Mouse (Mus musculus) heart, postnatal 25 days (tissue): ENCODE measurements around the gene Svs6. TPM values are rescaled to one million over a fixed set of nuclear protein-coding genes. Genes with fewer than 3 reads are reported as not detected.
"Not testable (repeated sequence)": the region's sequence is repeated elsewhere in the genome, so short reads cannot be mapped to it uniquely, and the experiment has no call there.

Experiments
- DNase-seq: peaks from one replicate; pipeline ENCODE4 v3.0.0; 2022; ENCODE audit warnings: low spot score
- intact Hi-C: fragments of 180-260 bp; cut with DNase I; formaldehyde crosslinking; loops from one replicate; pipeline ENCODE4 v1.15.1; 2025
- total RNA-seq, 2 experiments: library from RNA; stranded (reverse); gene quantifications; 2 replicates each; pipeline ENCODE4 v1.2.3; 2021

Gene Svs6
- total RNA-seq = not detected

DNA sequence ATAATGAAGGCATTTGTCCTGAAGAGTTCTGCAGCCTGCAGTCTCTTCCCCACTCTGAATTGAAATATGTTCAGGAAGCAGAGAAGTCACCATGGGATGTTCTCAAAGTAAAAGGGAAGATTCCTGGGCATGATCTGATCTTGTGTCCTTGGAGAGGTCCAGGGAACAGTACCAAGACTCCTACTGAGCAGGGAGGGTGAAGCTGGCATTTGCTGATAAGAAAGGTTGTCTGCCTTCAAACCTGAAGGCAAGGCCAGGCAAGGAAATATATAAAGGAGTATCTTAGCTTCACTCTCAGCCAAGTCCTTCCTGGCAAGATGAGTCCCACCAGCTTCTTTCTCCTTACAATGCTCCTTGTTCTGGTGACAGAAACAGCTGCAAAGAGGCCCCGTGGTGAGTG lies at the start of gene Svs6:
TSS of gene Svs6 (plus strand) at position 301 of the 400 bp plus-strand sequence.
- DNase-seq, intact Hi-C loops: not testable (repeated sequence)

DNA sequence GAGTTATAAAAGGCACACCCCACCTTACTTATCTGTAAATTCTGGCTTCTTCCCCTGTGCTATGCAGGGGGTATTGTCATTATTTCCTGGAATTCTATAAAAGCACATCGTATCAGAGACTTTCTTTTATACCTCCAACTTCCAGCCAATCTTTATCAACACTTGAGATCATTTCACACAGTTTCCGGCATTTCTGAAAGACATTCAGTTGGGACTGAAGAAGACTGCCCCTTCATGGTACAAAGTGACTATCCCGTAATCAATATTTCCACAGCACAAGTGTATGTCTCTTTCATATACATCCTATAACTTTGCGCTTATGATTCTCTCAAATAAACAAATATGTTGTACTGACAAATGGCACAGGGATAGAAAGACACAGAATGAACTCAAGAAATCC lies 38.2 kb upstream of the Svs6 start, which contains the start of gene Svs4:
TSS of gene Svs4 (minus strand) at position 101 of the 400 bp plus-strand sequence.
- intact Hi-C loops = no loop called here
- DNase-seq = no peak

- intact Hi-C loops, DNase-seq: not testable (repeated sequence)
Measured at GRCm38 (mm10) chr2:164288968-164289367, 27.6 kb upstream of the Svs6 start, which contains the start of gene Svs3a. Gene Svs3a (plus strand): TSS chr2:164289268.

GRCm38 (mm10) chr2:164312599-164312998 lies 4.0 kb upstream of the Svs6 start:
- DNase-seq = no peak
- intact Hi-C loops = no loop called here

DNA sequence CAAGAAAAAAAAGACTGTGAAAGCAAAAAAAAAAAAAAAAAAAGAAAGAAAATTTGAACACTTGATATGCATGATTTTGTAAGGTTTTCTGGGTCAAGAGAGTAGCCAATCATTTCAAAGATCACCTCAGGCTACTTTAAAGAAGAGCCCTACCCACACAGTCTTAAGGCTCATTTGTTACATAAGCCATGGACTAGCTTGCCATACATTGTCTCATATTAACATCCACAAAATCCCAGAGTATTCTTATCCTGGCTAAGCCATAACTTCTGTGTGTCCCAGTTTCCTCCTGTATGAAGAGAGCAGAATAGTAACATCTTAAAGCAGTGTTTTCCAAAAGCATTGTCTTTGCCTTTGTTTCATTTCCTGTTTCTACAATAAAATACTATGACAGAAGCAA lies 1.1 kb upstream of the Svs6 start:
- intact Hi-C loops = not testable (repeated sequence)

DNA sequence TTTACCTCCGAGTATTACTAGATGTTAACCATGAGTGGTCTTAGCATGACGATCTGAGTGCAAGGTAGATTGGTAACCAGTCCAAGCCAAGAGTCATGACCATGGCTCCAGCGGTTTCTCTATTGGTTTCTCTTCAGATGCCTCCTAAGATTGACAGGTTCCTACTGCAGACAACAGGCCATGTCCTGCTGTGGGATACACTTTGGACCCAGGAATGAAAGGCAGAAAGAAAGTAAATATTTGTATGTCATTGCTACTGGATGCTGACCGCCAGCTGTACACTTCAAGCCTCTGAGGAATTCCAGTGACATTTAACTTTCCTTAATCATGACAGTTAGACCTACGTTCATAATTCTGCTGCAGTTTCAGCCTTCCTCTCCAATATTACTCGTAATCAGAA lies 4.4 kb downstream of the Svs6 start:
- no peak for DNase-seq
- intact Hi-C loops = no loop called here

More for the DNA sequence above, 1.1 kb upstream of the Svs6 start:
- not testable (repeated sequence) for DNase-seq

DNA sequence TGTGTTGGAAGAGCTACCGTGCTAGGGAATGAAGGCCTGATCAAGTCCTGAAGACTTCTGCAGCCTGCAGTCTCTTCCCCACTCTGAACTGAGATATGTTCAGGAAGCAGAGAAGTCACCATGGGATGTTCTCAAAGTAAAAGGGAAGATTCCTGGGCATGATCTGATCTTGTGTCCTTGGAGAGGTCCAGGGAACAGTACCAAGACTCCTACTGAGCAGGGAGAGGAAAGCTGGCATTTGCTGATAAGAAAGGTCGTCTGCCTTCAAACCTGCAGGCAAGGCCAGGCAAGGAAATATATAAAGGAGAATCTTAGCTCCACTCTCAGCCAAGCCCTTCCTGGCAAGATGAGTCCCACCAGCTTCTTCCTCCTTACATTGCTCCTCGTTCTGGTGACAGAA lies 15.9 kb downstream of the Svs6 start, which contains the start of gene Svs5:
TSS of gene Svs5 (plus strand) at position 301 of the 400 bp plus-strand sequence.
- DNase-seq, intact Hi-C loops: not testable (repeated sequence)

- intact Hi-C loops = loop anchor here (5.0 kb wide), 1 partner anchor 206 kb away; no protein-coding TSS in a partner anchor
- DNase-seq = not testable (repeated sequence)
Measured at GRCm38 (mm10) chr2:164343732-164344131, 27.2 kb downstream of the Svs6 start.

- DNase-seq = not testable (repeated sequence)
- intact Hi-C loops = loop anchor here (5.0 kb wide), 1 partner anchor 240 kb away; no protein-coding TSS in a partner anchor
Measured at GRCm38 (mm10) chr2:164347697-164348096, 31.1 kb downstream of the Svs6 start.

DNA sequence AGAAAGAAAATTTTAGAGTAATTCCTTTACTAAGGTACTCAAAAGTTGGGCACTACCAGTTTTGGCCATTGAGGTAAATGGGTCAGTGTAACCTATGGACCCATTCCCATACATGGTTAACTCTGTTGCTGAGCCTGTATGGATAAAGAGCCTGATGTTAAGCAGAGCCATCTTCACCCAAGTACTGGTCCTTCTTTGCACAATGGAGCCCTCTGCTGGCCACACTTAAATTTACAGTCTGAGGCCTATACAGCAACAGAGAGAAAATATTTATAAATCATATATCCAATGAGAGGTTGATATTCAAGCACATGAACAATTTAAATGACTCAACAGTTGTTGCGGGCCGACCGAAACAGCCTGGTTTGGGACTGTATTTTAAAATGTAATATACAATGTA lies 32.4 kb downstream of the Svs6 start:
- intact Hi-C loops = loop anchor here (5.0 kb wide), 1 partner anchor 242 kb away; no protein-coding TSS in a partner anchor
- DNase-seq = no peak

DNA sequence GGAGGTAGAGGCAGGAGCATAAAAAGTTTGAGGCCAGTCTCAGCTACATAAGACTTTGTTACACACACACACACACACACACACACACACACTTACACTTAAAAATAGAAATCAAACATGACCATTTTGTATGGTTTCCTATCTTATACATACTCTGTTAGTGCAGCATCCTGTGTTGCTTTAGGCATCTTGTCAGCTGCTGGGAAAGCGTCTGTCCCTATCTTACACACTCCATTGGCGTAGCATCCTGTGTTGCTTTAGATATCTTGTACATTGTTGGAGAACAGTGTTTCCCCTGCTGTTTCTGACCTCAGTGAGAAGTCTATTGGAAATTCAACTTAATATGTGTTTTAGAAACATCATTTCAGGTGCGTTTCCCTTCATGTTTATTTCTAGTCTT lies 36.1 kb downstream of the Svs6 start:
- intact Hi-C loops = no loop called here
- no peak for DNase-seq

- intact Hi-C loops = no loop called here
Measured at GRCm38 (mm10) chr2:164353356-164353755, 36.8 kb downstream of the Svs6 start.

GRCm38 (mm10) chr2:164356177-164356967 lies 39.8 kb downstream of the Svs6 start:
- intact Hi-C loops = no loop called here
- DNase-seq = no peak

More at GRCm38 (mm10) chr2:164353356-164353755, 36.8 kb downstream of the Svs6 start:
- no peak for DNase-seq

DNA sequence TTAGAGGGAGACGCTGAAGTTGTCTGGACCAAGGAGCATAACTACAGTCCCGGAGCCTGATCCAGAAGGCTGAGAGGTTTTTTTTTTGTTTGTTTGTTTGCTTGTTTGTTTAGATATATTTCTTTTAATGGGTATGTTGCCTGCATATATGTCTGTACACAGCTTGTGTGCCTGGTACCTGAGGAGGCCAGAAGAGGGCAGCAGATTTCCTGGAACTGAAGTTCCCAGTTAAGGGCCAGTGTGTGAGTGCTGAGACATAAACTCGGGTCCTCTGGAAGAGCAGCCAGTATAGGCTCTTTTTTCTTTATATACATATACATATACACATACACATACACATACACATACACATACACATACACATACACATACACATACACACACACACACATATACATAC lies 41.8 kb downstream of the Svs6 start:
- intact Hi-C loops = no loop called here

DNA sequence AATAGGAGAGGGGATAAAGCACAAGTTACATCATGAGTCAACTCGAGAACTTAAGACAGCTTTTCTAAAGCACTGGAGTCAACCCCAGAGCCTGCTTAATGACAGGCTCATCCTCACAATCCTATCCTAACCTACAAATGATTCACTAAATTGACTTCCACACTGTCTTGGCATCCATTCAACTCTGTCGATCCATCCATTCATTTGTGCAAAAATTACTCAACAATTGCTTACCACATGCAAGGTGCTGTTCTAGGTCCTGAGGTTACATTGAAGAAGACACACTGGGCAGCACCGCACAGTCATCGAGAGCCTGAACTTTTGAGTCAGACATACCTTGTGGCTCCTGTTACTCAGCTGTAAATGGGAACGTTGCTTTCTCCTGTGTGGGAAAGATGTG lies 42.5 kb downstream of the Svs6 start:
- intact Hi-C loops = no loop called here
- no peak for DNase-seq

More for the DNA sequence above, 41.8 kb downstream of the Svs6 start:
- DNase-seq = no peak

DNA sequence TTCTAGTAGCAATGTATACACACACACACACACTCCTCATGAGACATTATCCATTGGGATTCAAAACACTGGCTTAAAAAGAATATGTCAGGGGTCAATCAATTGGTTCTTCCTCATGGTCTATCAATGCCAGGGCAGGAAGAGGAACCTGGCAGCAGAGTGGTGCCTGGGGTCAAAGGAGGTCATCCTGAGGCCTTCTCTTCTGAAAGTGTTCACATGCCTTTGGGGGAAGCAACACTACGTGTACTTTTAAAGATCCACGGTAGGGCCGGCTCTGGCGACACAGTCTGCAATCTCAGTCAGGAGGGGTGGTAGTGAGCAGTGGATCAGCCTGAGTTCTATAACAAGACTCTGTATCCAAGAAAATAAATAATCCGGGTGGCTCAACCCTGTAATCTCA lies 43.1 kb downstream of the Svs6 start:
- intact Hi-C loops = no loop called here
- DNase-seq = no peak

- no peak for DNase-seq
- intact Hi-C loops = no loop called here
Measured at GRCm38 (mm10) chr2:164360974-164361657, 44.6 kb downstream of the Svs6 start.

DNA sequence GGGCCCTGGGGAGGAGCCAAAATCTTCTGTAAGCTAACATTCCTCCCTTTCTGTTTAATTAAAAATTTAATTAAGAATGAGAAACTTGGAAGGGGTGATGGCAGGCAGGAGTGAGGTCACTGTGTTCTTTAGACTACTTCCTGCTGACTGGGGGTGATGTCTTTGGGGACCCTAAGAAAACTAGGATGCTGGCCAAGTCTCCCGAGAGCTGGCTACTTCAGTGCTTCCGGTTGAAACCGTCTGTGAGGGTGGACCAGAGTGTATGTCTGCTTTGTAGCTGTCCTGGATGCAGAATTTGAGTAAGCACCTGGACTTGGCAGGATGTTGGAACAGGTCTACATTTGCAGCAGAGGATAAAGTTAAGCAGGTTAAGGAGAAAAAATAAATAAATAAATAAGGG lies 50.4 kb downstream of the Svs6 start:
- DNase-seq = no peak
- intact Hi-C loops = no loop called here
